Mouse (Mus musculus) ES-Bruce4 (cell line): Measurements from ENCODE around the gene Mmp21. TPM values are rescaled to one million over a fixed set of nuclear protein-coding genes. Genes with fewer than 3 reads are reported as not detected.

Source experiments
- H3K27ac ChIP-seq: 2 replicates; pipeline ENCODE4 v1.5.1; 2012; ENCODE audit warnings: low read length, inconsistent platforms; ENCODE audit not compliant: insufficient read depth
- H3K27me3 ChIP-seq: 2 replicates; pipeline ENCODE4 v1.6.1; 2012; ENCODE audit warnings: mild to moderate bottlenecking, low read length, inconsistent platforms; ENCODE audit not compliant: control insufficient read depth, poor library complexity, insufficient read depth, severe bottlenecking
- H3K36me3 ChIP-seq: 2 replicates; pipeline ENCODE4 v1.6.1; 2012; ENCODE audit warnings: inconsistent platforms, mild to moderate bottlenecking, low read length, moderate library complexity; ENCODE audit not compliant: control insufficient read depth, poor library complexity, insufficient read depth, severe bottlenecking
- H3K4me1 ChIP-seq: one replicate; pipeline ENCODE4 v1.8.1; 2011; ENCODE audit warnings: low read length; ENCODE audit not compliant: control insufficient read depth, insufficient read depth
- H3K4me3 ChIP-seq: 2 replicates; pipeline ENCODE4 v1.5.1; 2011; ENCODE audit warnings: low read depth, mild to moderate bottlenecking, low read length
- H3K9ac ChIP-seq: 2 replicates; pipeline ENCODE4 v1.6.1; 2012; ENCODE audit warnings: low read depth, mild to moderate bottlenecking, inconsistent platforms; ENCODE audit not compliant: poor library complexity, severe bottlenecking
- H3K9me3 ChIP-seq: replicated peaks from 2 replicates; pipeline ENCODE4 v1.6.1; 2012; ENCODE audit warnings: mild to moderate bottlenecking, low read length, inconsistent platforms; ENCODE audit not compliant: control insufficient read depth, poor library complexity, insufficient read depth, severe bottlenecking
- CTCF ChIP-seq: IDR thresholded peaks from one replicate; pipeline ENCODE4 v1.8.1; 2011; ENCODE audit warnings: low read depth, low read length
- EP300 ChIP-seq: IDR thresholded peaks from 2 replicates; pipeline ENCODE4 v1.6.1; 2011; ENCODE audit warnings: low read depth, low read length; ENCODE audit not compliant: insufficient read depth
- POLR2A ChIP-seq: IDR thresholded peaks from one replicate; pipeline ENCODE4 v1.8.1; 2011; ENCODE audit warnings: low read length; ENCODE audit not compliant: insufficient read depth
- polyA plus RNA-seq: library from polyadenylated mRNA; stranded (reverse); fragments of >200 nt; gene quantifications from 2 replicates; pipeline ENCODE4 v1.2.4, GENCODE M21; 2011; ENCODE audit warnings: low read depth; ENCODE audit not compliant: missing spikeins, insufficient read depth, insufficient read length

The Mmp21 gene
- polyA plus RNA-seq, 1 experiment: not detected

GRCm38 (mm10) chr7:133718580-133718979, 38.7 kb upstream of the Mmp21 start:
- Histone ChIP-seq H3K9ac (no peak overlapping the region), H3K36me3 (peaks cover 69% of the 10 kb centered on the region), H3K4me3 (no peak overlapping the region), H3K9me3 (no peaks in the 10 kb centered on the region), H3K4me1 (no peaks in the 10 kb centered on the region), H3K27me3 (no peaks in the 10 kb centered on the region), H3K27ac (no peak overlapping the region)
- no peak for TF ChIP-seq POLR2A
- no peak for TF ChIP-seq EP300
- TF ChIP-seq CTCF: no peak

DNA sequence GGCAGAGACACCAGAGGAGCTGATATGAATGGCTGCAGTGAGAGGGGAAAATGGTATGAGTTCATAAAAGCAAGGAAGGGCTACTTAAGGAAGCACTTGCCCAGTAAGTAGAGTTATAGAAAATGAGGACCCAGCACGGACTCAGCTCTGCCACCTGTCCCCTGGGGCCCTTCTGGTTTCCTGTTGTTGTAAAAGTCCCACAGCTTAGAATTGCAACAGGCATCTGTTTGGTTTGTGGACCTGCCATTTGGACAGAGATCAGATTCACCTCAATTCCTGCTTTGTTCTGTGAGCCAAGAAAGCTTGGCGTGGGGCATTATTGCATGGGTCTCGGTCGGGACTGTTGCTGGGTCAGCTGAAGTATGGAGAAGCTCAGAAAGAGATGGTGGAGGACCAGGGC, 35.5 kb upstream of the Mmp21 start:
- no peak for TF ChIP-seq EP300
- TF ChIP-seq CTCF: no peak
- no peak for TF ChIP-seq POLR2A
- H3K4me3 ChIP-seq: no peak overlapping the region
- no peaks in the 10 kb centered on the region for H3K9me3 ChIP-seq
- H3K9ac ChIP-seq: no peak overlapping the region
- H3K36me3 ChIP-seq: peaks cover 56% of the 10 kb centered on the region
- H3K4me1 ChIP-seq: no peaks in the 10 kb centered on the region
- no peak overlapping the region for H3K27ac ChIP-seq
- no peaks in the 10 kb centered on the region for H3K27me3 ChIP-seq

- Histone ChIP-seq H3K27me3 (no peaks in the 10 kb centered on the region), H3K9ac (no peak overlapping the region), H3K27ac (no peak overlapping the region), H3K36me3 (no peaks in the 10 kb centered on the region), H3K4me3 (no peak overlapping the region), H3K9me3 (no peaks in the 10 kb centered on the region), H3K4me1 (no peaks in the 10 kb centered on the region)
- TF ChIP-seq POLR2A (no peak), EP300 (no peak), CTCF (no peak)
Observed at GRCm38 (mm10) chr7:133707301-133707700, 27.4 kb upstream of the Mmp21 start.

DNA sequence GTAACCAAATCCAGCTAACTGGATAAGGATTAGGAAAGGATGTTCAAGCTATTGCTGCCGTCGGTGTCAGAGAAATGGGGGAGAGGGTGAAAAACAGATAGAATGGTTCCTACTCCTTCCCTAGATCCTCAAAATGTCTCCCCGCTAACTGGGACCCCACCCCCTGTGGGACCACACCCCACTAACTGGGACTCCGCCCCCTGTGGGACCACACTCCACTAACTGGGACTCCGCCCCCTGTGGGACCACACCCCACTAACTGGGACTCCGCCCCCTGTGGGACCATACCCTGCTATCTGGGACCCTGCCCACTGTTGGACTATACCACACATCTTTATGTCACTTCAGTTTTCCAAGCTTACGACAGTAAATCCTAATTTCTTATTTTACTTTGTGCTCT, 24.0 kb upstream of the Mmp21 start:
- Histone ChIP-seq H3K9ac (no peak overlapping the region), H3K9me3 (no peaks in the 10 kb centered on the region), H3K4me1 (no peaks in the 10 kb centered on the region), H3K27me3 (no peaks in the 10 kb centered on the region), H3K36me3 (no peaks in the 10 kb centered on the region), H3K4me3 (no peak overlapping the region), H3K27ac (no peak overlapping the region)
- TF ChIP-seq POLR2A (no peak), CTCF (no peak), EP300 (no peak)

DNA sequence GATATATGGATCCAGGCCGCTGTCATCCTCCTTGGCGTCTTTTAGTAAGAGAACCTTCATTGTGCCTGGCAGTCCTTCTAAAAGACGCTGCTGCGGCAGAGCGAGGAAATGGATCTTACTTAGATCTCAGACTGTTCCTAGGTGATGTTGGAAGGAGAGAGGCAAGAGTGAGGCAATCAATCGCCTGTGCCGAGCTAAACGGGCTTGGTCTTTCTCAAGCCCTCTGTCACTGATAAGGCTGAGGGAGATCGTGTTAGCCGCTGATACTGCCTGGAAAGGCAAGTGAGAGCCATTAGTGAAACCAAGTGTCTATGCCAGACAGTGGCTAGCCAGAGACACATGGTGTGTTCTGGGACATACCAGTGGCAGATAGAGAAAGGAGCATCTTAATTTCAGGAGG, 22.5 kb upstream of the Mmp21 start:
- Histone ChIP-seq H3K4me3 (no peak overlapping the region), H3K9ac (no peak overlapping the region)

DNA sequence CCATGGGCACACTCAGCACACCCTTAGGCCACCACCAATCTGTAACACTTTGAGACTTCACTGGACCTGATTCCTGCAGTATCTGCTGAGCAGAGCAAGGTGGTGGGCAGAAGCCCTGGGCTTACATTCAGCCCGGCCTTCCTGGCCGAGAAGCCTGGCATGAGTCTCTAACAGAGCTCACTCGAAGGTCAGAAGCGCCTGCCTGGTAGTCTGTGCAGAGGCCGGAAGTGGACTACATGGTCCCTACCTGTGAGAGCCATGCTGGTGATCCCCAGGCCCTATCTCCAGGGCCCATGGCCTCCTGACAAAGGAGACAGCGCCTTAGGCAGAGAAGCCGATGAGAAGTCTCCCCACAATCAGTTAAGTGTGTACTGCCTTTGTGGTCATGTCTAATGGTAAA, 21.5 kb upstream of the Mmp21 start:
- Histone ChIP-seq H3K4me3 (no peak overlapping the region), H3K36me3 (no peaks in the 10 kb centered on the region), H3K27ac (no peak overlapping the region), H3K9me3 (no peaks in the 10 kb centered on the region), H3K27me3 (no peaks in the 10 kb centered on the region), H3K4me1 (no peaks in the 10 kb centered on the region), H3K9ac (no peak overlapping the region)
- TF ChIP-seq CTCF (no peak), EP300 (no peak), POLR2A (no peak)

More for the DNA sequence above, 22.5 kb upstream of the Mmp21 start:
- TF ChIP-seq CTCF (no peak), EP300 (no peak), POLR2A (no peak)
- H3K36me3 ChIP-seq: no peaks in the 10 kb centered on the region
- H3K9me3 ChIP-seq: no peaks in the 10 kb centered on the region
- H3K4me1 ChIP-seq: no peaks in the 10 kb centered on the region
- no peak overlapping the region for H3K27ac ChIP-seq
- no peaks in the 10 kb centered on the region for H3K27me3 ChIP-seq

- H3K36me3 ChIP-seq: no peaks in the 10 kb centered on the region
- no peaks in the 10 kb centered on the region for H3K9me3 ChIP-seq
- no peak overlapping the region for H3K9ac ChIP-seq
- no peaks in the 10 kb centered on the region for H3K27me3 ChIP-seq
- H3K27ac ChIP-seq: no peak overlapping the region
- H3K4me3 ChIP-seq: no peak overlapping the region
- no peaks in the 10 kb centered on the region for H3K4me1 ChIP-seq
- TF ChIP-seq EP300 (no peak), CTCF (no peak), POLR2A (no peak)
Observed at GRCm38 (mm10) chr7:133699885-133700284, 20.0 kb upstream of the Mmp21 start.
